ENCODE assay signal across 8 mouse cellular contexts in the genomic region with DNA sequence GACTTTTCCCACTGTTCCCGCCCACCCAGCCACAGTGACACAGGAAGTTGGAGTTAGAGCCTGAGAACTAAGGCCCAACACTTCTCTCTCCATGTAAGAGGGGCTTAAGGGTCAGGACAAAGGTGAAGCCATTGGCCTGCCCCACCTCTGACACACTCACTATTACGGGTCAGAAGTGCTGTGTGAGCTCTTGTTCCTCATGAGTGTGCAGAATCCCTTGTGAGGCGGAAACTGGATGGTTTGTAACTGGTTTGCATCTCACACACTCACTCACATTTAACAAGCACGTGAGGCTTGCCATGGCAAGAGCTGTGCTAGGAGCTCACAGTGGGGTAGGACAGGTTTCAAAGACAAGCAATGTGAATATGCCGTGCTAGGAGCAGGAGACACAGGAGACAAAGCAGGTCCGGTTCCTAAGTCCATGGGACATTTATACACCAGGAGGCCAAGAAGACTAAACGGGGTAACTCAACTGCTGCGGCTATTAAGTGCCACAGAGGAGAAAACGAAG. TPM values are rescaled to one million over a fixed set of nuclear protein-coding genes. Genes with fewer than 3 reads are reported as not detected.
DNase-seq lines count a peak whose midpoint lies in the region; ATAC-seq and TF ChIP-seq lines count a peak whose summit lies in the region.

No protein-coding gene starts in this region.

- DNase-seq in forebrain, embryonic 10.5 days (ENCODE audit: extremely low spot score, low spot score) = no peak
- no peak for DNase-seq in forebrain, embryonic 14.5 days (ENCODE audit: low spot score)
- DNase-seq in layer of hippocampus, adult 2 months (ENCODE audit: low spot score in 2 of 2) = no peak
- DNase-seq in layer of hippocampus, adult 18-20 months (ENCODE audit: low spot score in 2 of 2) = no peak
- DNase-seq in right cerebral cortex, postnatal 14 days = no peak
- no peak for DNase-seq in thymus, postnatal 14 days

- no peak overlapping the region for H3K4me2 ChIP-seq in forebrain, embryonic 14.5 days (ENCODE audit: low read length)
- H3K4me2 ChIP-seq in embryonic facial prominence, embryonic 13.5 days = no peak overlapping the region
- no peak overlapping the region for H3K4me2 ChIP-seq in limb, embryonic 12.5 days

- no peak overlapping the region for H3K4me3 ChIP-seq in forebrain, embryonic 10.5 days
- H3K4me3 ChIP-seq in forebrain, embryonic 14.5 days (ENCODE audit: low read depth, low read length) = no peak overlapping the region
- H3K4me3 ChIP-seq in layer of hippocampus, adult 2 months = no peak overlapping the region
- H3K4me3 ChIP-seq in embryonic facial prominence, embryonic 13.5 days = no peak overlapping the region
- no peak overlapping the region for H3K4me3 ChIP-seq in limb, embryonic 12.5 days (replicated peaks)

- WGBS in forebrain, embryonic 10.5 days = 69% methylated on average over 9 of the region's 9 CpGs
- 64% methylated on average over 9 of the region's 9 CpGs for WGBS in forebrain, embryonic 14.5 days
- 62% methylated on average over 9 of the region's 9 CpGs for WGBS in embryonic facial prominence, embryonic 13.5 days
- WGBS in limb, embryonic 12.5 days = 41% methylated on average over 9 of the region's 9 CpGs

- ATAC-seq in forebrain, embryonic 14.5 days = no peak
- ATAC-seq in embryonic facial prominence, embryonic 13.5 days (ENCODE audit: insufficient number of reproducible peaks, insufficient read depth, low FRiP score, low TSS enrichment, low read depth) = no peak
- no peak for ATAC-seq in limb, embryonic 12.5 days (ENCODE audit: insufficient number of reproducible peaks, insufficient read depth, low FRiP score, low TSS enrichment, low read depth)

- H3K4me1 ChIP-seq in forebrain, embryonic 10.5 days = peaks cover 72% of the 10 kb centered on the region
- peaks cover 9% of the 10 kb centered on the region for H3K4me1 ChIP-seq in forebrain, embryonic 14.5 days (ENCODE audit: control insufficient read depth, insufficient read depth, low read length)
- peaks cover 76% of the 10 kb centered on the region for H3K4me1 ChIP-seq in embryonic facial prominence, embryonic 13.5 days
- peaks cover 87% of the 10 kb centered on the region for H3K4me1 ChIP-seq in limb, embryonic 12.5 days (replicated peaks)

- H3K27me3 ChIP-seq in forebrain, embryonic 10.5 days (ENCODE audit: poor library complexity, severe bottlenecking) = no peaks in the 10 kb centered on the region
- no peaks in the 10 kb centered on the region for H3K27me3 ChIP-seq in forebrain, embryonic 14.5 days (replicated peaks; ENCODE audit: control insufficient read depth, insufficient read depth, low read length)
- H3K27me3 ChIP-seq in embryonic facial prominence, embryonic 13.5 days = no peaks in the 10 kb centered on the region
- H3K27me3 ChIP-seq in limb, embryonic 12.5 days = no peaks in the 10 kb centered on the region

- H3K27ac ChIP-seq in forebrain, embryonic 10.5 days = peak overlapping the region; percentile 75
- no peak overlapping the region for H3K27ac ChIP-seq in forebrain, embryonic 14.5 days (ENCODE audit: low read depth, low read length)
- peak overlapping the region; percentile 36; the same call in 1 of the 2 replicates for H3K27ac ChIP-seq in layer of hippocampus, adult 2 months
- H3K27ac ChIP-seq in embryonic facial prominence, embryonic 13.5 days = peak overlapping the region; percentile 81
- H3K27ac ChIP-seq in limb, embryonic 12.5 days = peak overlapping the region; percentile 97

- no peak for TF ChIP-seq CTCF in layer of hippocampus, adult 2 months (conservative IDR thresholded peaks at IDR 0.05)

- H3K36me3 ChIP-seq in forebrain, embryonic 10.5 days (replicated peaks) = peaks cover 50% of the 10 kb centered on the region
- peaks cover 11% of the 10 kb centered on the region for H3K36me3 ChIP-seq in forebrain, embryonic 14.5 days (ENCODE audit: control insufficient read depth, insufficient read depth, low read length)
- peaks cover 39% of the 10 kb centered on the region for H3K36me3 ChIP-seq in embryonic facial prominence, embryonic 13.5 days
- peaks cover 45% of the 10 kb centered on the region for H3K36me3 ChIP-seq in limb, embryonic 12.5 days

- no peak overlapping the region for H3K9ac ChIP-seq in forebrain, embryonic 14.5 days (ENCODE audit: low read length)
- H3K9ac ChIP-seq in embryonic facial prominence, embryonic 13.5 days = peak overlapping the region; percentile 27; the same call in 1 of the 2 replicates
- no peak overlapping the region for H3K9ac ChIP-seq in limb, embryonic 12.5 days (replicated peaks)

- H3K9me3 ChIP-seq in forebrain, embryonic 10.5 days = no peaks in the 10 kb centered on the region
- no peaks in the 10 kb centered on the region for H3K9me3 ChIP-seq in forebrain, embryonic 14.5 days (replicated peaks; ENCODE audit: control insufficient read depth, low read length)
- no peaks in the 10 kb centered on the region for H3K9me3 ChIP-seq in embryonic facial prominence, embryonic 13.5 days
- no peaks in the 10 kb centered on the region for H3K9me3 ChIP-seq in limb, embryonic 12.5 days

RNA-seq across cellular contexts. Expression of a gene that starts 16.8 kb away (rescaled TPM):
- 63.7 and 66.3 TPM in 2 replicates for polyA plus RNA-seq in forebrain, embryonic 10.5 days (2016; fragmentation: Nextera tagmentation; extraction: Ambion mirVana)
- polyA plus RNA-seq in forebrain, embryonic 14.5 days (2014; fragmentation: Nextera tagmentation; extraction: Ambion mirVana) = 39.7 and 47.4 TPM in 2 replicates
- total RNA-seq in layer of hippocampus, adult 2 months (2021) = 10 to 100 TPM; 61.2 to 65.4 TPM
- 10 to 100 TPM; 66.1 to 66.9 TPM for total RNA-seq in layer of hippocampus, adult 18-20 months (2021)
- 54.0 and 58.7 TPM in 2 replicates for polyA plus RNA-seq in embryonic facial prominence, embryonic 13.5 days (2015; fragmentation: Nextera tagmentation; extraction: Ambion mirVana)
- 55.1 and 58.0 TPM in 2 replicates for polyA plus RNA-seq in limb, embryonic 12.5 days (2016; fragmentation: Nextera tagmentation; extraction: Ambion mirVana)

RNA-seq across cellular contexts. Expression of a gene that starts 16.9 kb away (rescaled TPM):
- 9.2 and 9.3 TPM in 2 replicates for polyA plus RNA-seq in forebrain, embryonic 10.5 days (2016; fragmentation: Nextera tagmentation; extraction: Ambion mirVana)
- 2.1 and 2.8 TPM in 2 replicates for polyA plus RNA-seq in forebrain, embryonic 14.5 days (2014; fragmentation: Nextera tagmentation; extraction: Ambion mirVana)
- 1 to 10 TPM; 5.7 to 6.2 TPM for total RNA-seq in layer of hippocampus, adult 2 months (2021)
- total RNA-seq in layer of hippocampus, adult 18-20 months (2021) = 1 to 10 TPM; 4.5 to 5.3 TPM
- 29.2 and 30.2 TPM in 2 replicates for polyA plus RNA-seq in embryonic facial prominence, embryonic 13.5 days (2015; fragmentation: Nextera tagmentation; extraction: Ambion mirVana)
- polyA plus RNA-seq in limb, embryonic 12.5 days (2016; fragmentation: Nextera tagmentation; extraction: Ambion mirVana) = 29.4 and 30.4 TPM in 2 replicates

RNA-seq across cellular contexts. Expression of a gene that starts 23.0 kb away (rescaled TPM):
- polyA plus RNA-seq in forebrain, embryonic 10.5 days (2016; fragmentation: Nextera tagmentation; extraction: Ambion mirVana) = 17.6 and 19.1 TPM in 2 replicates
- 9.2 and 18.3 TPM in 2 replicates for polyA plus RNA-seq in forebrain, embryonic 14.5 days (2014; fragmentation: Nextera tagmentation; extraction: Ambion mirVana)
- 10 to 100 TPM; 85.6 to 93.4 TPM for total RNA-seq in layer of hippocampus, adult 2 months (2021)
- 10 to 100 TPM; 79.0 to 95.7 TPM for total RNA-seq in layer of hippocampus, adult 18-20 months (2021)
- polyA plus RNA-seq in embryonic facial prominence, embryonic 13.5 days (2015; fragmentation: Nextera tagmentation; extraction: Ambion mirVana) = 16.9 and 17.0 TPM in 2 replicates
- 18.6 and 19.6 TPM in 2 replicates for polyA plus RNA-seq in limb, embryonic 12.5 days (2016; fragmentation: Nextera tagmentation; extraction: Ambion mirVana)

RNA-seq across cellular contexts. Expression of a gene that starts 31.8 kb away (rescaled TPM):
- polyA plus RNA-seq in forebrain, embryonic 10.5 days (2016; fragmentation: Nextera tagmentation; extraction: Ambion mirVana) = 93.5 and 94.7 TPM in 2 replicates
- 160 and 192 TPM in 2 replicates for polyA plus RNA-seq in forebrain, embryonic 14.5 days (2014; fragmentation: Nextera tagmentation; extraction: Ambion mirVana)
- total RNA-seq in layer of hippocampus, adult 2 months (2021) = 10 to 100 TPM; 72.3 to 75.2 TPM
- total RNA-seq in layer of hippocampus, adult 18-20 months (2021) = 10 to 100 TPM; 79.8 to 81.0 TPM
- polyA plus RNA-seq in embryonic facial prominence, embryonic 13.5 days (2015; fragmentation: Nextera tagmentation; extraction: Ambion mirVana) = 71.0 and 99.5 TPM in 2 replicates
- polyA plus RNA-seq in limb, embryonic 12.5 days (2016; fragmentation: Nextera tagmentation; extraction: Ambion mirVana) = 111 and 120 TPM in 2 replicates
